Mouse (Mus musculus) gastrocnemius, adult 2 months (tissue): Measurements from ENCODE around the gene Tmc2. TPM values are rescaled to one million over a fixed set of nuclear protein-coding genes. Genes with fewer than 3 reads are reported as not detected.

Experiments
- DNase-seq: peaks from one replicate; pipeline ENCODE4 v3.0.0; 2022
- H3K27ac ChIP-seq: fragments of 200-600 bp; 2 replicates; pipeline ENCODE4 v1.8.1; 2022; ENCODE audit warnings: mild to moderate bottlenecking
- H3K4me3 ChIP-seq: fragments of 200-600 bp; 2 replicates; pipeline ENCODE4 v1.8.1; 2022; ENCODE audit warnings: mild to moderate bottlenecking, moderate library complexity
- CTCF ChIP-seq: fragments of 200-600 bp; IDR thresholded peaks from 2 replicates; pipeline ENCODE4 v1.8.1; 2022; ENCODE audit warnings: antibody characterized with exemption, mild to moderate bottlenecking, moderate library complexity
- intact Hi-C: fragments of 180-260 bp; cut with DNase I; formaldehyde crosslinking; loops from one replicate; pipeline ENCODE4 v1.15.1; 2025
- total RNA-seq, 2 experiments: library from RNA; stranded (reverse); gene quantifications; 2 replicates each; pipeline ENCODE4 v1.2.3; 2021

The Tmc2 gene
- total RNA-seq, 2 experiments from 2014 or later, result not detected

DNA sequence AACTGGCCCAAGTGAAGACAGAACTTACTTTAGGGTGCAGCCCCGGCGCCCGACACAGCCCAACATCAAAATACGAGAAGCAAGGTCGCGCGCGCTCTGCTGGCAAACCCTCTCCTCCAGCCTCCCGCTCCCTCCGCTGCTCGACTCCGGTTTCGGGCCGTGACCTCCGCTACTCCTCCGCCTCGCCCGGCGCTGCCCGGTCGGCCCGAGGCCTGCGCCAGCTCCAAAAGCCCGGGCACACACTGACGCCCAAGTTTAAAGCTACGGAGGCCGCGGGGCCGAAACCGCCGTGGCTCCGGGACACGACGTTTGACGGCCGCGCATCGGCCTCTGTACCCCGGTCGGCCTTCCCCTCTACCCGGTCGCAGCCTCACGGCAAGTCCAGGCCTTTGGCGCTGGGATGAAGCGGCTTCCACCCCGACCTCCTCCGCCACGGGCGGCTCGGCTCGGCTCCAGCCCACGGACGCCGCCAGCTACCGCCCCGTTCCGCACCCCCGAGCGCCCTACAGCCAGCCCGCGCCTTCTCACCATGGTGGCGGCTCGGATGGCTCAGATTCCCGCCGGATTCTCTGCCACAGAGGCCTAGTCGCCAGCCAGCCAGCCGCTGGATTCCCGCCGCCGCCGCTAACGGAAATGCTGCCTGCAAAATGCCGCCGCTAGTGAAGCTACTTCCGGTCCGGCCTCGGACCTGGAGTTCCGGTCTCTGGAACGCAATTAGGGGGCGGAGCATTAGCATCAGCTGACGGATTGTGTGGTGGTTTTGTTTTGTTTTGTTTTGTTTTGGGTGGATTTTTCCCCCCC is 16.1 kb upstream of the Tmc2 start, which contains the start of gene Snrpb:
TSS of gene Snrpb (minus strand) at position 698 of the 801 bp plus-strand sequence.
- peak; percentile 94 for DNase-seq
- intact Hi-C loops, result loop anchor here (2.0 to 10.0 kb wide), 4 partner anchors 106 to 1074 kb away; partner anchors contain the start of genes Idh3b, Polr1b and Stk35
- H3K27ac ChIP-seq, result peak within 1 kb of the TSS; percentile 98
- H3K4me3 ChIP-seq, result peak within 1 kb of the TSS; percentile 84
- TF ChIP-seq CTCF, result no peak

DNA sequence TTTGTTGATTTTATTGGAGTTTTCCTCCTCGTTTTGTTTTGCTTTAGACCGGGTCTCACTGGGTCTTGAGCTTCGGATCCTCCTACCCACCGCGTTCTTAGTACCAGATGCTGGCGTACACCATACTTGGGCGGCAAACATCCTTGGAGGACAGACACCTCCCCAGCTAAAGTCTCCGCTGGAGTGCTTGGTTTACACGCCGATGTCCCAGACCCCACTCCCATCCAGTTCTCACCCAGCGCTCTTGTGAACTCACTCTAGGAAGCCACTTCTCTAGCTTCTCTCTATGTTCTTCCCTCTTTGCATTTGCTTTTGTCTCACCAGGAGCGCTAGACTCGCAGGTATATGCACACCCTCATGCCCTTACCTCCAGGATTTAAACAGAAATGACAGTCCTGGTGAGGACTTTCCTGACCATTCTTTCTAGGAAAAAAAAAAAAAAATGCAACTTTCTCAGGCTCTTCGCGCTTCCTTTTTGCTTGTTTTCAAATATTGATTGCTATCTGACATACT is 15.4 kb upstream of the Tmc2 start:
- DNase-seq, result no peak
- TF ChIP-seq CTCF, result no peak
- intact Hi-C loops, result loop anchor here (2.0 to 10.0 kb wide), 5 partner anchors 93 to 1075 kb away; partner anchors contain the start of genes Idh3b, Nop56, Polr1b and Stk35
- Histone ChIP-seq H3K27ac (peak overlapping the region; percentile 98), H3K4me3 (peak overlapping the region; percentile 84)

DNA sequence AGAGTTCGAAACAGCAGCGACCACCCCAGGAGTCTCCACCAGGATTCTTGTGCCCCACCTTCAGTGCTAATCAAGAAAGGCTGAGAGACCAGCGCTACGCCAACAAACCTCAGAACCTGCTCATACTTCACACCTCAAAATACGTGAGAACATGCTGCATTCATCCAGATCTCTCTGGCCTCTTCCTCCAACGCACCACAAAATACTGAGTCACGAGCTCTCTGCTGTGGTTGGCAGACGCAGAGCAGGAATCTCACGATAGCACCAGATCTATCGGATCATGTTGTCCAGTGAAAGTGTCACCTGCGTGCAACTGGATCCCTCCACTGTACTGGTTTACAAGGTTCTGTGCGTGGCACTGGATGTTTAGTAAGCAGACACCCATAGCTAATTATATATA is 6.6 kb upstream of the Tmc2 start:
- DNase-seq, result no peak
- Histone ChIP-seq H3K4me3 (no peak overlapping the region), H3K27ac (no peak overlapping the region)
- intact Hi-C loops, result no loop called here
- TF ChIP-seq CTCF, result no peak

DNA sequence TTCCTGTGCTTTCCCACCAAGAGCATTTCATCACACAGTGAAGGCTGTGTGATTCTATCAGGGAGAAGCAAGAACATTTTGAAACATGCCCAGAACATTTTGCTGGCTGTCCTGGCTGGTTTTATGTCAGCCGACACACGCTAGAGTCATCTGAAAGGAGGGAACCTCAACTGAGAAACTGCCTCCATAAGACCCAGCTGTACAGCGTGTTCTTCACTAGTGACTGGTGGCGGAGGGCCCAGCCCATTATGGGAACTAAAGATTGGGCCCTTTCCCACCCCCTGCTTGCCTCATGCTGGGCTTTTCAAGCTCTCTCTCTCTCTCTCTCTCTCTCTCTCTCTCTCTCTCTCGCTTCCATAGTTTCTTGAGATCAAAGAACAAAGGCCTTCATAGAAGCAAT is 6.0 kb downstream of the Tmc2 start:
- Histone ChIP-seq H3K4me3 (no peak overlapping the region), H3K27ac (no peak overlapping the region)
- no peak for DNase-seq
- TF ChIP-seq CTCF, result no peak
- intact Hi-C loops, result no loop called here

DNA sequence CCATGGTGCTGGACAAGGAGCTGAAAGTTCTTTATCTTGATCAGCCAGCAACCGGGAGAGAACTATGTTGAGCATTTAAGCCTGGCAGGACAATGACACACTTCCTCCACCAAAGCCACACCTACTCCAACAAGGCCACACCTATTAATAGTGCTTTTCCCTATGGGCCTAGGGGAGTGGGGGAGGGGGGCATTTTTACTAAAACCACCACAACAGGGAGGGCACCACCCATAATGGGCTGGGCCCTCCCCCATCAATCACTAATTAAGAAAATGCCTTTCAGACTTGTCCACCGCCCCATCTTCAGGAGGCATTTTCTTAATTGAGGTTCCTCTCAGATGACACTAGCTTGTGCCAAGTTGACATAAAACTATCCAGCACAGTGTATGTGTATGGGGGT is 12.4 kb downstream of the Tmc2 start:
- no peak overlapping the region for H3K4me3 ChIP-seq
- no peak for TF ChIP-seq CTCF
- H3K27ac ChIP-seq, result no peak overlapping the region
- intact Hi-C loops, result no loop called here
- DNase-seq, result no peak

DNA sequence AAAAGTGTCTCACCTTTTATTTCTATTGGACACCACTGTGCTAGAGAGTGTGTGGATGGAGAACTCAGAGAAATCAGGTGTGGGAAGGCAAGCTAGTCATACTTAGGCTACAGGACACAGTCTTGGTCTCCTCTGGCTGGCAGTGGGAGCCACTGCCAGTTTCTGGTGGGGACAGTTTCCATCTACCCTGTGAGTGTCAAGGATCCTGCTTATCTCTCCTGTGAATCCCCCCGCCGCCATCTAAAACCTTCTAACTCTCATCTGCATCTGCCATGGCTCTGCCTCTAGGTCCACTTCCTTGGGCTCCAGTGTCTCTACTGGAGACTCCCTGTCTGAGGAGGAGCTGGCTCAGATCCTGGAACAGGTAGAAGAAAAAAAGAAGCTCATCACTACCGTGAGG is 13.0 kb downstream of the Tmc2 start:
- no peak for DNase-seq
- no peak for TF ChIP-seq CTCF
- H3K27ac ChIP-seq, result no peak overlapping the region
- no peak overlapping the region for H3K4me3 ChIP-seq
- intact Hi-C loops, result no loop called here

DNA sequence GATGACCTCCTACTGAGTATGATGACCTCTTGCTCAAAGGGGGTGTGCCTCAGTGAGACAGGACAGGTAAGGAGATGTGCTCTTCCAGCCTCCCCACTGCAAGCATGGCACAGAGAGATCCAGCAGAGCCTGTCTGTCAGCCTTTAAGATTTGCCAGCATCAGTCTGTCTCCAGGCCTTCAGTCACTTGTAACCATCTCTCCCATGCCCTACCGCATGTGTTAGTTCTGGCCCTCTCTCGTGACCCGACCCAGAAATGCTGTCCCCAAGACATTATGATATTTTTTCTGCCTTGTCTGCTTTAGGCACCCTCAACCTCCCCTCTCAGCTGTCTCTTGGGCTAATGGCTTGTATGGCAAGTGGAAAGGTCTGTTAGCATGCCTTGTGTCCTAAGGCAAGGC is 14.6 kb downstream of the Tmc2 start:
- H3K4me3 ChIP-seq, result no peak overlapping the region
- DNase-seq, result no peak
- no peak for TF ChIP-seq CTCF
- no peak overlapping the region for H3K27ac ChIP-seq
- intact Hi-C loops, result no loop called here

DNA sequence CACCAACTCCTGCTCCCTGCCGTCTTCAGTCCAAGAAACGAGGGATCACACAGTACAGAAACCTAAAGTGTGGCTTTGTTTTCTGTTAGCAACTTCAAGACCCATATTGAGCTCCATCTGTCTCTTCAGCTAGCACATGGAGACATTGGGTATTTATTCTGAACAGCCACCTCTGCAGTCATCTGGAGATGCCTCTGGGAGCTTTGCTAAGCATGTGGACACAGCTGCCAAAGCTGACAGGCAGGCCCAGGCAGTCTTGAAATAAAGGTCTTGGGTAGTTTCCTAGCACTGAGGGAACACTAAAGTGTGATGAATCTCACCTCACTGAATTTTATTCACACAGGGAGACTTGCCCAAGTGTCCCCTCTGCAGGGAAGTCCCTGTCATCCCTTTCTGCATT is 16.6 kb downstream of the Tmc2 start:
- no peak for TF ChIP-seq CTCF
- Histone ChIP-seq H3K27ac (no peak overlapping the region), H3K4me3 (no peak overlapping the region)
- intact Hi-C loops, result no loop called here
- DNase-seq, result no peak

DNA sequence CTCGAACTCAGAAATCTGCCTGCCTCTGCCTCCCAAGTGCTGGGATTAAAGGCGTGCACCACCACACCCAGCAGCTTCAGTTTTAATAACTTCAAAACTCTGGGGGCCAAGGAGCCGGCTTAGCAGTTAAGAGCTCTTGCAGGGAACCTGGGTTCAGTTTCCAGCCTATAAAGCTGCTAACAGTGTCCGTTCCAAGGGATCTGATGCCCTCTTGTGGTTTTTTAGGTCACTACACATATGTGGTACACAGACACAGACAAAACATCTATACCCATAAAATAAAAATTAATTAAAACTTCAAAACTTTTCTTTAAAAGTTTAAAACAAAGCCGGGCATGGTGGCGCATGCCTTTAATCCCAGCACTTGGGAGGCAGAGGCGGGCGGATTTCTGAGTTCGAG is 51.9 kb downstream of the Tmc2 start:
- H3K4me3 ChIP-seq, result no peak overlapping the region
- intact Hi-C loops, result loop anchor here (5.0 to 10.0 kb wide), 2 partner anchors 180 to 342 kb away; no protein-coding TSS in a partner anchor

DNA sequence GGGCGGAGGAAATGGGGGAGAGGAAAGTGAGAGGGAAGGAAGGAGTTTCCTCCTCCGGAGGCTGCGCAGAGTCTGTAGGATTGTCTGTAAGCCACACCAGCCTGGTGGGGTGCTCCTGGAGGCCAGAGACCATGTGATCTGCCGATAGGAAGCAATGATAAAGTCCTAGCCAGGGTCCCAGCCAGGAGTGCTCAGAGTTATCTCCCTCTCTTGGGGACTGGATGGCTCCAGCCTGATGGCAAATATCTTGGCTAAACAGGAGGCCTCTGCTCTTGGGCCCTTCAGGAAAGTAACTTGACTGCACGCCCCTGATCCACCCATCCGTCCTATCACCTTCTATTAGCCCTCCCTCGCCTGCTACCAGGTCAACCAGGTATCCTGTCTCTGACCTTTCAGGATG is 53.2 kb downstream of the Tmc2 start:
- no peak for TF ChIP-seq CTCF
- Histone ChIP-seq H3K4me3 (no peak overlapping the region), H3K27ac (no peak overlapping the region)
- intact Hi-C loops, result loop anchor here (5.0 to 10.0 kb wide), 2 partner anchors 181 to 343 kb away; no protein-coding TSS in a partner anchor
- no peak for DNase-seq

More for the DNA sequence above, 51.9 kb downstream of the Tmc2 start:
- no peak for DNase-seq
- TF ChIP-seq CTCF, result peak; percentile 69
- no peak overlapping the region for H3K27ac ChIP-seq

DNA sequence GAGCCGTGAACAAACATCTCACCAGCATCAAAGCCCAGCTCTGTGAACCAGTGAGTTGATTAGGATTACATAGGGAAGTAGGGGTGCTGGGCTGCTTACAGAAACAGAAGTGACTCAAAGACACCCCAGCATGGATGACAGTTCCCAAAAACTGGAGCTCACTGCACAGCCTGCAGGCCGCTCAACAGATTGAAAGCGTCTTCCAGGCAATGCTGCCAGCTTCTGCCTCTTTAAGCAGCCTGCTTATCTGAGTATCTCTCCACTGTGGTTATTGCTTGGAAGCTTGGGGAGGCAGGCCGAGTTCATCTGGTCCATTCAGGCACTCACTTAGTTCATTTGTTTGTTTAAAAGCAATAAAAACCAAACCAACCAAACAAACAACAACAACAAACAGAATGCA is 61.8 kb downstream of the Tmc2 start:
- Histone ChIP-seq H3K4me3 (no peak overlapping the region), H3K27ac (no peak overlapping the region)
- DNase-seq, result no peak
- intact Hi-C loops, result no loop called here
- TF ChIP-seq CTCF, result no peak

DNA sequence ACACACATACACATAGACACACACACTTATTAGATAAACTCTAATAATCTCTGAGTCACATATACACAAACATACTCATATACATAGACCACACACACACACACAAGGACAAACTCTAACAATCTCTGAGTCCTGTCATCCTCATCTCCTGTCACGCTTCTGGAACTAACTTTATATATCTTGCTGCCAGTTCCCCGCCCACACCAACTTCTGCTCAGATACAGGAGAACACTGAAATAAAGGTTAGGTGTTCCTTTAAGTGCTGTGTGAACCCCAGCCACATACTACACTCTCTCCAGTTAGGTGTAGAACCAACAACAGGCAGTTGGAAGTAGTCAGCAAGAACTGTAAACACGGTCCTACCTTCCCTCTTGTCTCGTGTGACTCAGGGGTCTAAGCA is 65.8 kb downstream of the Tmc2 start:
- no peak for TF ChIP-seq CTCF
- intact Hi-C loops, result no loop called here
- Histone ChIP-seq H3K27ac (no peak overlapping the region), H3K4me3 (no peak overlapping the region)
- no peak for DNase-seq

DNA sequence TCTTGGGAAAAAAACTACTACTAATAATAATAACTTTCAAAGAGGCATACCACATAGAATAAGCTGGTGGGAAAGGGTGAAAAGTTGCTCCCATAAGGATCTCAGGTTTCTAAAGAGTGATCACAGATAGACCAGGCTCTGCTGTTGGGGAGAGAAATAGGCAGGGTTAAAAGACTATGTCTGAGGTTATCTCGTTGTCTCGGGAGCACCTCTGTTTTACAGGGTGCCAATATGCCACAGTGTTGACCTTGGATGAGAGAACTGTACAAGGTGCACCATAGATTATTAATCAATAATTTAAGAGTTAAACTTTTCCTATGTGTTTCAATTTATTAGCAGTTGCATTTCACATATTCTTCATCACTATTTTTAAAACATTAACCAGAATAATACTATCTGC is 66.9 kb downstream of the Tmc2 start:
- intact Hi-C loops, result no loop called here
- DNase-seq, result no peak
- H3K27ac ChIP-seq, result no peak overlapping the region

More for the DNA sequence above, 66.9 kb downstream of the Tmc2 start:
- no peak for TF ChIP-seq CTCF
- H3K4me3 ChIP-seq, result no peak overlapping the region
